Mouse (Mus musculus) liver, embryonic 14.5 days (tissue): ENCODE data around the gene Mrpl20. TPM values are rescaled to one million over a fixed set of nuclear protein-coding genes. Genes with fewer than 3 reads are reported as not detected.

Source experiments
- ATAC-seq: fragments of 200-750 bp; cut with Nextera tagmentation; 2 replicates; pipeline ENCODE4 v1.8.0; 2017; ENCODE audit warnings: moderate number of reproducible peaks, mild to moderate bottlenecking, moderate library complexity; ENCODE audit not compliant: insufficient read depth
- DNase-seq, 3 experiments: peaks; one replicate each; pipeline ENCODE4 v3.0.0-alpha.2; 2012 to 2013; ENCODE audit warnings: low read depth in 3 of 3, low spot score in 3 of 3
- H3K27ac ChIP-seq: fragments of 300-500 bp; sonication (generic); 2 replicates; pipeline ENCODE4 v1.5.1; 2014; ENCODE audit warnings: moderate library complexity, mild to moderate bottlenecking, control low read depth, inconsistent platforms
- H3K27me3 ChIP-seq: fragments of 300-500 bp; sonication (generic); 2 replicates; pipeline ENCODE4 v1.6.1; 2014; ENCODE audit warnings: mild to moderate bottlenecking, low read length, moderate library complexity; ENCODE audit not compliant: control insufficient read depth, insufficient read depth
- H3K36me3 ChIP-seq: fragments of 300-500 bp; sonication (generic); replicated peaks from 2 replicates; pipeline ENCODE4 v1.6.1; 2014; ENCODE audit warnings: low read depth; ENCODE audit not compliant: control insufficient read depth, insufficient read depth
- H3K4me1 ChIP-seq, 2 experiments: fragments of 200-500 bp in 1 of 2; fragments of 300-500 bp in 1 of 2; sonication (generic) in 1 of 2; replicated peaks; 2 replicates each; pipeline ENCODE4 v1.6.1; 2012 to 2014; ENCODE audit warnings: antibody characterized with exemption in 1 of 2, inconsistent platforms in 1 of 2, low read length in 1 of 2; ENCODE audit not compliant: control insufficient read depth in 2 of 2, insufficient read depth in 2 of 2
- H3K4me2 ChIP-seq: fragments of 300-500 bp; sonication (generic); 2 replicates; pipeline ENCODE4 v1.6.1; 2014; ENCODE audit warnings: low read depth, mild to moderate bottlenecking, control low read depth, moderate library complexity
- H3K4me3 ChIP-seq, 2 experiments: fragments of 200-500 bp in 1 of 2; fragments of 300-500 bp in 1 of 2; sonication (generic) in 1 of 2; 2 replicates each; pipeline ENCODE4 v1.5.1; 2012 to 2014; ENCODE audit warnings: low read depth in 2 of 2, low read length in 2 of 2, mild to moderate bottlenecking in 2 of 2, control low read depth in 1 of 2, inconsistent platforms in 1 of 2, moderate library complexity in 1 of 2; ENCODE audit not compliant: insufficient read depth in 1 of 2
- H3K9ac ChIP-seq: fragments of 300-500 bp; sonication (generic); replicated peaks from 2 replicates; pipeline ENCODE4 v1.6.1; 2014; ENCODE audit warnings: mild to moderate bottlenecking, control low read depth, moderate library complexity
- H3K9me3 ChIP-seq: fragments of 300-500 bp; sonication (generic); 2 replicates; pipeline ENCODE4 v1.6.1; 2016; ENCODE audit warnings: low read length, mixed read lengths; ENCODE audit not compliant: control insufficient read depth
- CTCF ChIP-seq: IDR thresholded peaks from 2 replicates; pipeline ENCODE4 v1.5.1; 2016; ENCODE audit warnings: antibody characterized with exemption, low read depth, control low read depth
- EP300 ChIP-seq: IDR thresholded peaks from 2 replicates; pipeline ENCODE4 v1.6.1; 2016; ENCODE audit warnings: antibody characterized with exemption, low read depth
- WGBS: fragments of 180-500 bp; shearing (Covaris S2); extraction: QIAGEN DNeasy Blood & Tissue Kit; methylation state at CpG from one replicate; pipeline ENCODE4 v1.1.7; 2014; ENCODE audit not compliant: insufficient replicate concordance; 5-methylcytosine and 5-hydroxymethylcytosine counted together
- polyA plus RNA-seq, 2 experiments: library from polyadenylated mRNA; depleted of rRNA in 1 of 2; stranded (reverse) in 1 of 2; unstranded in 1 of 2; fragments of >200 nt; fragmentation: Nextera tagmentation in 1 of 2; extraction: Ambion mirVana in 1 of 2; gene quantifications; 2 replicates each; pipeline versions ENCODE4 v1.2.1 to v1.2.3; 2012 to 2014

Gene Mrpl20
- polyA plus RNA-seq (2012; rRNA removed) (41.6 and 62.8 TPM in 2 replicates), polyA plus RNA-seq (2014; fragmentation: Nextera tagmentation; extraction: Ambion mirVana) (197 and 200 TPM in 2 replicates)

- Histone ChIP-seq H3K27me3 (no peaks in the 10 kb centered on the region; the same call in 1 of the 2 replicates), H3K9ac (peak within 1 kb of the TSS; percentile 74), H3K4me3 (peak within 1 kb of the TSS; percentile 90 to 97), H3K4me2 (peak within 1 kb of the TSS; percentile 97), H3K9me3 (no peaks in the 10 kb centered on the region), H3K4me1 (peaks cover 10 to 13% of the 10 kb centered on the region in 2 experiments), H3K36me3 (peaks cover 19% of the 10 kb centered on the region), H3K27ac (peak within 1 kb of the TSS; percentile 76)
- DNase-seq (peak in 1 of 3 experiments; percentile 39), ATAC-seq (peak; percentile 60)
- 7% methylated on average over 12 of the region's 12 CpGs for WGBS
- TF ChIP-seq CTCF (peak; percentile 44), EP300 (no peak)
These were observed at the start of gene Mrpl20 for GRCm38 (mm10) chr4:155802741-155803339. Mrpl20 (plus strand) TSS chr4:155802878.

GRCm38 (mm10) chr4:155757011-155757410 lies 45.7 kb upstream of the Mrpl20 start:
- Histone ChIP-seq H3K4me3 (no peak overlapping the region), H3K9ac (no peak overlapping the region), H3K27ac (no peak overlapping the region), H3K9me3 (no peaks in the 10 kb centered on the region), H3K4me2 (no peak overlapping the region), H3K36me3 (peaks cover 31% of the 10 kb centered on the region), H3K27me3 (no peaks in the 10 kb centered on the region), H3K4me1 (peaks cover 4 to 11% of the 10 kb centered on the region in 2 experiments)
- no peak for DNase-seq
- TF ChIP-seq CTCF: no peak
- TF ChIP-seq EP300: no peak
- 86% methylated on average over 12 of the region's 12 CpGs for WGBS
- no peak for ATAC-seq

- no peak overlapping the region for H3K27ac ChIP-seq
- peaks cover 4 to 15% of the 10 kb centered on the region in 2 experiments for H3K4me1 ChIP-seq
- no peaks in the 10 kb centered on the region for H3K27me3 ChIP-seq
- peak overlapping the region; percentile 100 for H3K4me2 ChIP-seq
- peak overlapping the region; percentile 84 to 86 for H3K4me3 ChIP-seq
- WGBS: 3% methylated on average over 10 of the region's 10 CpGs
- TF ChIP-seq CTCF (peak; percentile 44), EP300 (no peak)
- no peaks in the 10 kb centered on the region for H3K9me3 ChIP-seq
- DNase-seq (peak in 2 of 3 experiments; percentile 47 to 54), ATAC-seq (no peak)
- H3K9ac ChIP-seq: peak overlapping the region; percentile 78
- H3K36me3 ChIP-seq: peaks cover 9% of the 10 kb centered on the region
These were observed 42.6 kb upstream of the Mrpl20 start for GRCm38 (mm10) chr4:155759862-155760612.

- H3K4me1 ChIP-seq: peaks cover 4 to 15% of the 10 kb centered on the region in 2 experiments
- TF ChIP-seq CTCF (no peak), EP300 (no peak)
- peak within 1 kb of the TSS; percentile 44 for H3K27ac ChIP-seq
- ATAC-seq (peak; percentile 97), DNase-seq (peak; percentile 94 to 96 (median 95))
- H3K4me2 ChIP-seq: peak within 1 kb of the TSS; percentile 100
- H3K36me3 ChIP-seq: peaks cover 1% of the 10 kb centered on the region
- H3K9ac ChIP-seq: peak within 1 kb of the TSS; percentile 84
- no peaks in the 10 kb centered on the region for H3K27me3 ChIP-seq
- under 1% methylated on average over 68 of the region's 68 CpGs for WGBS
- peak within 1 kb of the TSS; percentile 84 to 86 for H3K4me3 ChIP-seq
- no peaks in the 10 kb centered on the region for H3K9me3 ChIP-seq
These were observed 41.9 kb upstream of the Mrpl20 start, which contains the start of gene Atad3a for GRCm38 (mm10) chr4:155760613-155761355. Atad3a (minus strand) TSS chr4:155761093.
